Mouse (Mus musculus) forebrain, embryonic 14.5 days (tissue): ENCODE data around the gene Gm5089. TPM values are rescaled to one million over a fixed set of nuclear protein-coding genes. Genes with fewer than 3 reads are reported as not detected.

Experiments used
- ATAC-seq: fragments of 200-750 bp; cut with Nextera tagmentation; 2 replicates; pipeline ENCODE4 v1.8.0; 2017; ENCODE audit warnings: mild to moderate bottlenecking, moderate library complexity
- DNase-seq: peaks from one replicate; pipeline ENCODE4 v3.0.0-alpha.2; 2015; ENCODE audit warnings: low spot score
- H3K27ac ChIP-seq: fragments of 300-500 bp; sonication (generic); 2 replicates; pipeline ENCODE4 v1.5.1; 2014; ENCODE audit warnings: low read depth, mild to moderate bottlenecking, control low read depth, low read length, moderate library complexity
- H3K27me3 ChIP-seq: fragments of 300-500 bp; sonication (generic); replicated peaks from 2 replicates; pipeline ENCODE4 v1.6.1; 2014; ENCODE audit warnings: low read length, control low read depth, mixed read lengths; ENCODE audit not compliant: control insufficient read depth, insufficient read depth
- H3K36me3 ChIP-seq: fragments of 300-500 bp; sonication (generic); 2 replicates; pipeline ENCODE4 v1.6.1; 2014; ENCODE audit warnings: low read length, control low read depth; ENCODE audit not compliant: control insufficient read depth, insufficient read depth
- H3K4me1 ChIP-seq: fragments of 300-500 bp; sonication (generic); 2 replicates; pipeline ENCODE4 v1.6.1; 2014; ENCODE audit warnings: antibody characterized with exemption, low read length, control low read depth; ENCODE audit not compliant: control insufficient read depth, insufficient read depth
- H3K4me2 ChIP-seq: fragments of 300-500 bp; sonication (generic); 2 replicates; pipeline ENCODE4 v1.6.1; 2014; ENCODE audit warnings: mild to moderate bottlenecking, control low read depth, low read length
- H3K4me3 ChIP-seq: fragments of 300-500 bp; sonication (generic); 2 replicates; pipeline ENCODE4 v1.5.1; 2014; ENCODE audit warnings: low read depth, low read length, control low read depth
- H3K9ac ChIP-seq: fragments of 300-500 bp; sonication (generic); 2 replicates; pipeline ENCODE4 v1.6.1; 2014; ENCODE audit warnings: mild to moderate bottlenecking, low read length, control low read depth, moderate library complexity
- H3K9me3 ChIP-seq: fragments of 300-500 bp; sonication (generic); replicated peaks from 2 replicates; pipeline ENCODE4 v1.6.1; 2016; ENCODE audit warnings: low read length, control low read depth, mixed read lengths; ENCODE audit not compliant: control insufficient read depth
- WGBS: fragments of 180-500 bp; shearing (Covaris S2); extraction: QIAGEN DNeasy Blood & Tissue Kit; methylation state at CpG from one replicate; pipeline ENCODE4 v1.1.7; 2014; 5-methylcytosine and 5-hydroxymethylcytosine counted together
- polyA plus RNA-seq: library from polyadenylated mRNA; unstranded; fragments of >200 nt; fragmentation: Nextera tagmentation; extraction: Ambion mirVana; gene quantifications from 2 replicates; pipeline ENCODE4 v1.2.1, GENCODE M21; 2014

Gm5089 gene
- polyA plus RNA-seq, 1 experiment from 2014 or later, result 0.33 TPM

DNA sequence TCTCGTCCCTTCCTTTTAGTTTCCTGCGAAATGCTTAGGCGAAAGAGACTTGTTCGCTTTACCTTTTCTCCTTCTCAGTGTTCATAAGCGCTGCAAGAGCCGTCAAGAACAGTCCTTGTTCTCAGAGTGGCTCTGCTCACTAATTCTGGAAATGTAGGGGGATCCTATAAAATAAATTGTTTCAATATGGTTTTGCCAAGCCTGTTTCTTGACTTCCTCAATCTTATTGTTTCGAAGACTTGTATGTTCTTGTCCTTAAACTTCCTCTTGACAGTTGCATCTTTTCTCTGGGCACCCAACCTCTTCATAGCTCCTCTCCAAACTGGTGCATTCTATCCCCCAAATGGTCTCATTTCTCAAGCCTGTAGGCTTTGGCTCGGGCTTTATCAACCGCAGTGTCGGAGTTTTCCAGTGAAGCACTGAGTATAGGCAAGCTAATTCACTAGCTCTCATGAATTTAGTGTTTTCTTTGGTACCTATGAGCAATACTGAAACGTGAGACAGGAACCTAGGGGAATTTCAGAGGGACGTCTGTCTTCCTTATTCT, 34.8 kb upstream of the Gm5089 start:
- peak overlapping the region; percentile 73 for H3K4me2 ChIP-seq
- no peaks in the 10 kb centered on the region for H3K36me3 ChIP-seq
- 0 out of 2 replicates have a peak overlapping the region, but pooled peaks have one; percentile 1 for H3K4me3 ChIP-seq
- ATAC-seq (no peak), DNase-seq (peak; percentile 37)
- no peaks in the 10 kb centered on the region for H3K9me3 ChIP-seq
- peak overlapping the region; percentile 66 for H3K27ac ChIP-seq
- H3K9ac ChIP-seq, result peak overlapping the region; percentile 26; the same call in 1 of the 2 replicates
- peaks cover 12% of the 10 kb centered on the region; the same call in 1 of the 2 replicates for H3K4me1 ChIP-seq
- peaks cover 54% of the 10 kb centered on the region for H3K27me3 ChIP-seq
- 17% methylated on average over 12 of the region's 12 CpGs for WGBS

DNA sequence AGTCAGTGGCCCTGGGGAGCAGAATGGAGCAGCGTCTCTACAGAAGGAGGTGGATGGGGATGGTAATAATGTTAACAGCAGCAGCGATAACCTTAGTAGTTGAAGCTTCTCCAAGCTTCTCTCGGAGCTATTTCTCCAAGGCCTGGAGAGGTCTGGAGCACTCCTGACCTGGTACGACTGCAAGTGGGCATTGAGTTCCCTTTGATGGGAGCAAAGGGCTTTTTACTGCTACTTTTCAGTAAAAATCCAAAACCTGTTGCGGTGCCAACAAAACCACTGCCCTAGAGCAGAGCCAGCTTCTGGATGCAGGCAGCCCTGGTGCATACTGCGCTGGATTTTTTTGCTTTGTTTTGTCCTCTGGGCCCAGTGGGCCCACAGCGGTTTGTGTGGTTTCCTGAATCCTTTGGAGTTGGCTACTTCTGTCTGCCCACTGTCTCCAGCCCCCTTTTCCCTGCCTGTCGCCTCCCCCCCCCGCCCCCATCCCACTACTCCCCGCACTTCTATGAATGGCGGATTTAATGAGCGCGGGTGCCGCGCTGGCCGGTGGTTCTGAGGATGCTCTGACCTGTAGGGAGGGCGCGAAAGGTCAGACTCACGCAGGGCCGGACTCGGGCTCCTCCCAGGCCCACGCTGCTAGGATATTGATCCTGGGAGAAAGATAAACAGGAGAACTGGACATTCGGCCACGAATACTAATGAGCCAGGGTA, 34.1 kb upstream of the Gm5089 start:
- peak overlapping the region; percentile 73 for H3K4me2 ChIP-seq
- H3K4me1 ChIP-seq, result peaks cover 9% of the 10 kb centered on the region; the same call in 1 of the 2 replicates
- no peaks in the 10 kb centered on the region for H3K9me3 ChIP-seq
- peak overlapping the region; percentile 66 for H3K27ac ChIP-seq
- H3K27me3 ChIP-seq, result peaks cover 57% of the 10 kb centered on the region
- peak; percentile 21; the same call in 1 of the 2 replicates for ATAC-seq
- DNase-seq, result peak; percentile 56
- H3K36me3 ChIP-seq, result no peaks in the 10 kb centered on the region
- peak overlapping the region; percentile 37 for H3K9ac ChIP-seq
- peak overlapping the region; percentile 1; the same call in 1 of the 2 replicates for H3K4me3 ChIP-seq
- WGBS, result 8% methylated on average over 24 of the region's 24 CpGs

DNA sequence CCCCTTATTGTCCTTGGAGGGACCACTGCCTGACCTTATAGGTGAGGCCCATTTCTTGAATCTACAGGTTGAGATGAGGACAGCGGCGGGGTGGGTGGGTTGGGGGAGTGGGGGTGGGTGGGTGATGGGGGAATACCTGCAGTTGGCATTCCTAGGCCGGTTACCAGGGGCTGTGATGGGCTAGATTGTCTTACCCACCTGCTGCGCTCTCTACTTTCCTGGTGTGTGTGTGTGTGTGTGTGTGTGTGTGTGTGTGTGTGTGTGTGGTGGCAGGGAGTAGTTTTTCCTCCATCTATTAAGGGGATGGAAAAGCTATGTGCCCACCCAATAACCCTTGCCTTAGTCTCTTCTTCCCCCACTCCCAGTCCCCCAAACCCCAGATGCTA, 33.5 kb upstream of the Gm5089 start:
- WGBS, result 32% methylated on average over 4 of the region's 4 CpGs
- ATAC-seq (no peak), DNase-seq (no peak)
- peak overlapping the region; percentile 66 for H3K27ac ChIP-seq
- peaks cover 9% of the 10 kb centered on the region; the same call in 1 of the 2 replicates for H3K4me1 ChIP-seq
- no peaks in the 10 kb centered on the region for H3K36me3 ChIP-seq
- peak overlapping the region; percentile 75 for H3K9ac ChIP-seq
- H3K4me3 ChIP-seq, result peak overlapping the region; percentile 3; the same call in 1 of the 2 replicates
- H3K9me3 ChIP-seq, result no peaks in the 10 kb centered on the region
- H3K27me3 ChIP-seq, result peaks cover 57% of the 10 kb centered on the region
- peak overlapping the region; percentile 73 for H3K4me2 ChIP-seq

DNA sequence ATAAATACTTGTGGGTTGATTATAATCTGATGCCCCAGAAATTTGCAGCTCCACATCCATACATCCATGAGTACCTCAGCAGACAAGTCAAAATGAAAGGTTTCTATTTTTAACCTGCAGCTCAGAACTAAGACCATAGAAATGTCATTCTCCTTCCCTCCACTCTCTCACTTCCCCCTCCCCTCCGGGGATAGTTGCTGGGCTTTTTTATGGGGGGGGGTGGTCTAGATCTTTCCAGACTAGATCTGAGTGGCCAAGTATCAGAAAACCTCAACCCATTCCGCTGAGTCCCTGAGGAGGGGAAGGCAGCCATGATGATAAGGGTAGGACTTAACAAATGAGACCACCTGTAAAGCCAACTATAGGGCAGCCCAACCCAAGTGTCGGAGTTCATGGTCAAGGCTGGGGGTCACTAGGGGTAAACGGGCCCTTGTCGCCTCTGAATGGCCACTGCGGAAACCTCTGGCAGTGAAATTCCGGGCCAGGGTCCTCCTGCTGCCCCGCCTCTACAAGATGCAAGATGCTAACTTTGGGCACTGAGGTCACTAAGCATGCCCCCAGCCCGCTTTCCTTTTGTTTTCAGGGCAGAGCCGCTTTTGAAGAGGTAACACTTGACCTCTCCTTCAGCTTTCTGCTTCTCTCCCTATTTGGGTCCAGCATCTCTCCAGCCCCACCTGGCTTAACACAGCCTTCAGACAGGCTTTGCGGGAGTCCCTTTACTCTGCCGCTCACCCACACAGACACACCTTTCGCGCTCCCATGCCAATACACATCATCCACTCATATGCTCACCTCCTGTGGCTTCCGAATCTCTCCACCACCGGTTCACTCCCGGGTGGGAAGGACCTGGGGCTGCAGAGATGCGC, 32.9 kb upstream of the Gm5089 start:
- DNase-seq, result peak; percentile 43
- H3K27me3 ChIP-seq, result peaks cover 57% of the 10 kb centered on the region

DNA sequence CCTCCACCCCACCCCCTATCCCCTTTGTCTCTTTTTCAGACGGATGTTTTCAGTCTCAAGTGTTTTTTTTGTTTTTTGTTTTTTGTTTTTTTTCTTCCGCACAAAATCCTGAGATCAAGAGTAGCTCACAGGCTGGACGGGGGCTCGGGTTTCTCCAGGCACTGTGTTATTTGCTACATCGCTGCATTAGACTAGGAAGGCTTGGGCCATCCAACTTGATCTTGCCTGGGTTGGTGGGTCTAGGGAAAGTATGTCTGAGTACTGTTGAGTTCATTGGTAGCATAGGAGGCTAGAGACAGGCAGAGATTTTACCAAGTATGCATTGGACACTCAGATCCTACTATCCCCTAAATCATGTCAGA, 32.1 kb upstream of the Gm5089 start:
- Histone ChIP-seq H3K4me2 (peak overlapping the region; percentile 73), H3K9ac (peak overlapping the region; percentile 75), H3K9me3 (no peaks in the 10 kb centered on the region), H3K27me3 (peaks cover 57% of the 10 kb centered on the region), H3K36me3 (peaks cover 7% of the 10 kb centered on the region; the same call in 1 of the 2 replicates), H3K4me3 (peak overlapping the region; percentile 49), H3K27ac (peak overlapping the region; percentile 52), H3K4me1 (peaks cover 9% of the 10 kb centered on the region; the same call in 1 of the 2 replicates)
- 20% methylated on average over 5 of the region's 5 CpGs for WGBS
- ATAC-seq, result no peak
- DNase-seq, result peak; percentile 22

More for the DNA sequence above, 32.9 kb upstream of the Gm5089 start:
- WGBS, result 27% methylated on average over 18 of the region's 18 CpGs
- no peaks in the 10 kb centered on the region for H3K9me3 ChIP-seq
- H3K27ac ChIP-seq, result peak overlapping the region; percentile 66
- H3K4me1 ChIP-seq, result peaks cover 9% of the 10 kb centered on the region; the same call in 1 of the 2 replicates
- peak overlapping the region; percentile 75 for H3K9ac ChIP-seq
- H3K36me3 ChIP-seq, result peaks cover 1% of the 10 kb centered on the region; the same call in 1 of the 2 replicates
- H3K4me3 ChIP-seq, result peak overlapping the region; percentile 3; the same call in 1 of the 2 replicates
- peak overlapping the region; percentile 73 for H3K4me2 ChIP-seq
- ATAC-seq, result no peak

DNA sequence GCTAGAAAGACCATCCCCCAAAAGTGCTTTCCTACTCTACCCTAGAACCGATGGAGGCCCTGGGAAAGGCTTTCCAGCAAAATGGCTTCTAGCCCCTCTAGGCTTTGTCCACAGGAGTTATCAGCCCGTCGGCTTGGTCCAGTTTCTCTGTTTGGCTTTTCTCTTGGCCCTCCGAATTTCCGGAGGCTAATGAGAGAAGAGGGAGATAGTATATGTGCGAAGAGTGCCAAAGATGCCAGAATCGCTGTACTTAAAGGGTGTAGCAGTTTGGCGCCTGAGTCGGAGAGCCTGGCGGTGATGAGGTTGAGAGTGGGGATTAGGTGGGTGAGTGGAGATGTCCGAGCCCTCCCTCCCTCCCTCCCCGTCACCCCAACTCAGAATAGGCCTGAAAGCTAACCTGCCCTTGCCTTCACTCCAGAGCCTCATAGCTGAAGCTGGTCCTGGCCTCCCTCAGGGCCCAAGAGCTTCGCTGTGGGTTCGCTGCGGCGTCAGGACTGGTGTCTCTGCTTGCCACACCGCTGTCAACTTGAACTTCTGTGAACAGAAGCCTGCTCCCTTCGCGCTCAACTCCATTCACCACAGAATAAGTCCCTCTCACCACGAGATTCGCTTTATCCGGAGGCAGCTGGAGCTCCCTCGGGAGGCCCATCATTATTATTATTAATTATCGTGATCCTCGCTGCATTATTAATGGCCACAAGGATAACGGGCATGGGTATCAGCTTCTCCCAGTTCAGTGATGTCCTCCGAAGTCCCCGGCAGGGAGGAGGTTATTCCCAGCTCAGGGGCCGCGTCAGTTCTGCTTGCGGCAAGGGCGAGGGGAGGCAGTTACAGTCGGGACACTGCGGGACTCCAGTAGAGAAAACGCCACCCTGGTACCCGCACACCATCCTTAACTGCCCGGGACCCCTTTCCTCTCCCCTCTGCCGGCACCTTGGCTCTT, 31.4 kb upstream of the Gm5089 start:
- Histone ChIP-seq H3K4me3 (peak overlapping the region; percentile 49), H3K9me3 (no peaks in the 10 kb centered on the region), H3K4me2 (peak overlapping the region; percentile 73), H3K27me3 (peaks cover 55% of the 10 kb centered on the region), H3K9ac (peak overlapping the region; percentile 75), H3K36me3 (peaks cover 7% of the 10 kb centered on the region; the same call in 1 of the 2 replicates), H3K27ac (peak overlapping the region; percentile 52), H3K4me1 (peaks cover 9% of the 10 kb centered on the region; the same call in 1 of the 2 replicates)
- 7% methylated on average over 37 of the region's 38 CpGs for WGBS
- DNase-seq, result peak; percentile 56
- ATAC-seq, result peak; percentile 9; the same call in 1 of the 2 replicates

DNA sequence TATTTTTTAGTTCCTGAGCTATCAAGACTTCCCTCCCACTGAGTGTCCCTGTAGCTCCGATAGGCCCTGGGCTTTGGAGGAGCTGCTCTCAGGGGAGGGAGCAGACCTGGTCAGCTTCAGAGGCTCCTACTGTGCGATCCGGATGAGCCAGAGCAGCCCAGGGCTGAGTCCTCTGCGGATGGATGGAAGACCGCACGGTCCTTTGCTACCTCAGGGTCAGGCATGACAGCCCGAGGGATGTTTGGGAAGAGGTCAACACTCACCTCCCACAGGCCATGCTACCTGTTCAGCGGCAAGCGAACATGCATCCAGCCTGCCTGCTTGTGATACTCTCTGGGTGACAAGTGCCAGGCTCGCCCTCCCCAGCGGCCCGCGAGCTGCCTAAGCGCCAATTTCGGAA, 30.3 kb upstream of the Gm5089 start:
- H3K4me1 ChIP-seq, result peaks cover 9% of the 10 kb centered on the region; the same call in 1 of the 2 replicates
- H3K27me3 ChIP-seq, result peaks cover 48% of the 10 kb centered on the region
- WGBS, result 14% methylated on average over 15 of the region's 15 CpGs
- peaks cover 7% of the 10 kb centered on the region; the same call in 1 of the 2 replicates for H3K36me3 ChIP-seq
- peak overlapping the region; percentile 52 for H3K27ac ChIP-seq
- peak overlapping the region; percentile 73 for H3K4me2 ChIP-seq
- peak overlapping the region; percentile 75 for H3K9ac ChIP-seq
- ATAC-seq (no peak), DNase-seq (peak; percentile 48)
- H3K9me3 ChIP-seq, result no peaks in the 10 kb centered on the region
- peak overlapping the region; percentile 49 for H3K4me3 ChIP-seq
